Mouse (Mus musculus): Measurements from ENCODE around the gene Hhipl1.

The Hhipl1 gene

GRCm38 (mm10) chr12:108313244-108313772 is 7.2 kb downstream of the Hhipl1 start:
- no peak for DNase-seq

DNA sequence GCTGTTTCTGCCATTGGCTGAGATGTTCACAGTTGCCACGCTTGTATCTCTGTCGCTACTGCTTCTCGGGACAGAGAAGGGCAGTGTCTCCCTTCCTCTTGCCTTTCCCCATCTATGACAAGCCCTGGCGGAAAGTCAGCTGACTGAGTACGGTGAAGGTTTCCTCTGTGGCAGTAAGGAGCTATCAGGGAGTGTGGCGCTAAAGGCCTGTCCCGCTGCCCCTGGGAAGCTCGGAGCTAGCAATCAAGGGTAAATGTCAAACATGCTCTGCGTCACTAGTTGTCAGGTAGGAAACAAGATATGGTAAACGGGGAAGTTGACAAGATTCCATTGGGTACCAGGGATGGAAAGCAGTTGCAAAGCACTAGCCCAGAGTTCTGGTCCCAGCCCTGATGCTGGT is 9.7 kb downstream of the Hhipl1 start:
- DNase-seq, result no peak

DNA sequence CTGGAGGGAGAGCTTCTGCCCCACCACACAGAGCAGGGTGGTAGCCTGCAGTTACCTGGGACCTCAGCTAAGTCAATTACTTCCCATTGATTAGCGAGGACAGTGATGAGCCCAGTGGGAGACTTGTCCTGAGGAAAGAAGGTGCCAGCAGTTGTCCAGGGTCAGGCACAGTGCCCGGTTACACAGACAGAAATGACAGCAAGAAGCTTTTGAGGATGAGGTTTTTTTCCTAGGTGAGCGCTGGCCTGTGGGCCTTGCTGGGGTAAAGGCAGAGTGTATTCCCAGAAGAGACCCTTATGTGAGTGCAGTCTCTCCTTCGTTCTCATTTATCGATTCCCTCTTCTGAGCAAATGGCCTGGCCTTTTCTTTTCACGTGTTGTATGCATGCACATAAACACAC is 10.6 kb downstream of the Hhipl1 start:
- DNase-seq, result no peak

DNA sequence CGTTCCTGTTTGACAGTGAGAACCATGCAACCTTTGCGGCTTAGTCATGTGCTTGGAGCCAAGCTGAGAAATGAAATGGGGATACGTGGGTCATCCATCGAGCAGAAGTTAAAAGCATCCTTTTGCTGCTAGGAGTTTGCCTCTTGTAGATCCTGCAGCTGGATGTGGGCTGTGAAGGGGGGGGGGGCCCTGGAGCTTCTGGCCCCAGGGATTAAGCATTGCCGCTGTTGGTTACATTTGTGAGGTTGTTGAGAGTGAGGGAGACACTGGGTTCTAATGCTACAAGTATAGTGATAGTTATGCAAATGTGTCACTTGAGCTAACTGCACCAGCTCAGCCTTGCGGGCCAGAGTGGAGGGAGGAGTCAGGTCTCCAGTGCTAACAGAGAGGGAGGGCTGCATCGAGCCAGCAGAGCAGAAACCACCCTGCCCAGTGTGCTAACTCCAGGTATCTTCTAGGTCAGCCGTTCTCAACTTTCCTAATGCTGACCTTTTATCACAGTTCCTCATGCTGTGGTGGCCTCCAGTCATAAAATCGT is 11.2 kb downstream of the Hhipl1 start:
- DNase-seq, result no peak

GRCm38 (mm10) chr12:108317826-108318430 is 11.9 kb downstream of the Hhipl1 start:
- DNase-seq, result no peak

DNA sequence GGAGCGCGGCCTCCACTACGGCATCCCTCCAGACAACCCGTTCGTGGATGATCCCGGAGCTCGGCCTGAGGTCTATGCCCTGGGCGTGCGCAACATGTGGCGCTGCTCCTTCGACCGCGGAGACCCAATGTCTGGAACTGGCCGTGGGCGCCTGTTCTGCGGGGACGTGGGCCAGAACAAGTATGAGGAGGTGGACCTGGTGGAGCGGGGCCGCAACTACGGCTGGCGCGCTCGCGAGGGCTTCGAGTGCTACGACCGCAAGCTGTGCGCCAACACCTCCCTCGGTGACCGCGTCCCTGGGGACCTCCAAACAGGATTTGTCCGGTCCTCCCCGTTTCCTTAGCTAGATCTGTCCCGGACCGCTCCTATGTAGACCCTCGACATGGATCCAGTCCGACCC is 12.4 kb downstream of the Hhipl1 start:
- DNase-seq, result no peak

DNA sequence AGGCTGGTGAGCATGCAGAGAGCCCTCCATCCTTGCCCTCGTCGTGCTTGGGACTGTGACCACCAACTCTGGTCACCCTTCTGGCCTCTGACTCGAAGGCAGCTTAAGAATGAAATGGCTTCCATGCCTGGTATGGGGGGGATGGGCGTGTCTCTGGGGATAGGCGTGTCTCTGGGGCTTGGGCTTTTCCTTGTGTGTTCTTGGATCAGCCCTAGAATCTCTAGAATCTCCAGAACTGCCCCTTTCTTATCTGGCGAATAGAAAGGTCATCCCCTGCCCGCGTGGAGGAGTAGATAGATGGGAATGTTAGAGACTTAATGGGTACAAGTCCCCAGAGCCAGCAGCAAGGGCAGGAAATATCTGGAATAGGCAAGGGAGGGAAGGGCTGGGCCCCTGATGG is 14.0 kb downstream of the Hhipl1 start:
- DNase-seq, result no peak

GRCm38 (mm10) chr12:108326401-108326800 is 20.3 kb downstream of the Hhipl1 start:
- DNase-seq, result no peak

- DNase-seq, result peak; percentile 57
These were observed 21.9 kb downstream of the Hhipl1 start for GRCm38 (mm10) chr12:108327889-108328491.

GRCm38 (mm10) chr12:108333056-108333455 is 27.0 kb downstream of the Hhipl1 start:
- DNase-seq, result peak; percentile 94

- DNase-seq, result peak; percentile 35
These were observed 27.4 kb downstream of the Hhipl1 start for GRCm38 (mm10) chr12:108333481-108333882.

DNA sequence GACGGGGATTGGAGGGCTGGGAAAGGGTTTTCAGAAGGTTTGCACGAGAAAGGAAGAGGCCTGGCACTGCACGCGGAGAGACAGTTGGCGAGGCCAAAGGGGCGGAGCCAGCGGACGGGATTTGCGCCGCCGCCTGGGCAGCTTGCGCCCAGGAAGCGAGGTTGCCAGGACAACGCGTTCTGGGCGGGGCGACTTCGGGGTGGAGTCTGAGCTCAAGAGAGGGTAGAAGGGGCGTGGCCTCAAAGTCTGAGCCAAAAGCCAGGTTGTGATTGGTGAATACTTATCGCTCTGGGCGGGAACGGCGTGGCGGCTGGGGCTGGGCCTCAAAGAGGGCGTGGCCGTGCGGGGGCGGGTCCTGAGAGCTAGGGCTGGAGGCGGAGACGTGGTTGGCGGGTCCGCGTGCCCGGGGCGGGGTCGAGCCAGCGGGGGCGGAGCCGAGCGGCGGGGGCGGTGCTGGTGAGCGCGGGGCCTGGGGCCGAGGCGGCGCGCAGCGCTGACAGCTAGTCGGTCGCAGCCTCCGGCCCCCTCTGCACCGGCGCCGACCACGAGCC is 27.9 kb downstream of the Hhipl1 start, which contains the start of gene Cyp46a1:
Gene Cyp46a1 (plus strand): TSS at position 487 of the 551 bp plus-strand sequence.
- DNase-seq, result peak; percentile 100

- peak; percentile 25 for DNase-seq
These were observed 28.5 kb downstream of the Hhipl1 start for GRCm38 (mm10) chr12:108334529-108334928.

DNA sequence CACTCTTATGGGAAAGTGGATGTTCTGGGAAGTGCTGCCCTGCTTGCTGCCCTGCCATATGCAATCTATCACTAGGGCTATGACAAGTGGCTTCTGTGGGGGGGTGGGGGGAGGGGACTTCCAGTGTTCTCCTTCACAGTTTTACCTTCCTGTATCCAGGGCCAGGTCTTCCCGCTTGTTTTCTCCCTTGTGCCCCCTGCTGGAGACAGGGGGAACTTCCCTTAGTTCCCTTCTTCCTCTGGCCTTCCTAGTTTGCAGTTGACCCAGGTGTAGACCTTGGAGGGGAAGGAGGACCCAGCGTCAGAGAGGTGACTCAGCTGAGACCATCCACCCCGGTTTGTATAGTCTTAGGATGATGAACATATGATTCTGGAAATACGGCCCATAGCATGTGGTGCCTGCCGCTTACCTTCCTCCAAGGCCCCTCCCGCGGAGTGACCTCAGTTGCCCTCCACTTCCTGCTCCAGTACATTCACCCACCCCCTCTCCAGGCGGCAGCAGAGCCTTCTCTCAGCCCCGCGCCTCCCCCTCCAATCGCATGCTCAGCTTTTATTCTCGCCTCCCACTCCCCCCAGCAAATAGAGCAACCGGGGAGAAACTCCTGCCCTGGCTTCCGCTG is 32.6 kb downstream of the Hhipl1 start:
- peak; percentile 57 for DNase-seq

DNA sequence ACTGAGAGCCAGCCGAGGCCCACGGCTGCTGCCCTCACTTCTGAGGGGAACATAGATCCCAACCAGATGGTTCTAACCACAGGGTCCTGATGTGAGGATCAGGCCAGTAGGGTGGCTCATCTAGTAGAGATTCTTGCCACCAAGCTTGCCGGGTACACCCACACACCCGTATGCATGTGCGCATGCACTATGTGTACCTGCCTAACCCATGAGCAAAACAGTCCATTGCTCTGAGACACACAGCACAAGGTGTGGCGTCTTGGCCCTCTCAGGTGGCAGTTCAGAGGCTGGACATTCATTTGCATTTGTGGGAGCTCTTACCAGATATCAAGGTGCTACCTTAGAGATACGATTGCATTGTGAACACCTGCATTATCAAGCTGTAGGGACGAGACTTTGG is 42.1 kb downstream of the Hhipl1 start:
- DNase-seq, result no peak

DNA sequence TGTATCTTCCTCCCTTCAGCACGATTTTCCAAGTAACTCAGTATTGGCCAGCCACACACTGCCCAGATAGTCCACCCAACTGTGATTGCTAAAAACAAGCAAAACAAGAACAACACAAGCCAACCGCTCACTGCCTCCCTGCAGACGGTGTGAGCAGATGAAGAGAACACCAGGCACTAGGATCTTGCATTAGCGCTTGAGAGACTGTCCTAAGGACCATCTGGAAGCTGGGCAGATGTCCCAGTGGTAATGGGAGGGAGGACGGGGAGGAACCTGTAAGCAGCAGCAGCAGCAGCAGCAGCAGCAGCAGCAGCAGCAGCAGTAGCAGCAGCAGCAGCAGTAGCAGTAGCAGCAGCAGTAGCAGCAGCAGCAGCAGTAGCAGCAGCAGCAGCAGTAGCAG is 43.0 kb downstream of the Hhipl1 start:
- DNase-seq, result peak; percentile 51

DNA sequence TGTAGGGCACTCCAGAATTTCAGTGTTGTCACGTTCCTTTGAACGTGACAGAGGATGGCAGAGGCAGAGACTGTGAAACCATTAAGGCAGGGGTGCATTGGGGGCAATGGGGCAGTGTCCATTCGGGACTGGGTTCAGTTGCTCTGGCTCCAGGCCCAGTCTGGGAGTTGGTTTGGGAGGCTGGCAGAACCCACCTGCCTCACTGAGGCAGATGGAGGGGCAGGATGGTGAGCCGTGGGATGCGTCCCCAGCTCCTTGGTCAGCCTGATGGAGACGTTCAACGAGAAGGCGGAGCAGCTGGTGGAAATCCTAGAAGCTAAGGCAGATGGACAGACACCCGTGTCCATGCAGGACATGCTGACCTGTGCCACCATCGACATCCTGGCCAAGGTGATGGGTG is 44.9 kb downstream of the Hhipl1 start:
- DNase-seq, result no peak

GRCm38 (mm10) chr12:108352371-108353136 is 46.5 kb downstream of the Hhipl1 start:
- DNase-seq, result no peak

DNA sequence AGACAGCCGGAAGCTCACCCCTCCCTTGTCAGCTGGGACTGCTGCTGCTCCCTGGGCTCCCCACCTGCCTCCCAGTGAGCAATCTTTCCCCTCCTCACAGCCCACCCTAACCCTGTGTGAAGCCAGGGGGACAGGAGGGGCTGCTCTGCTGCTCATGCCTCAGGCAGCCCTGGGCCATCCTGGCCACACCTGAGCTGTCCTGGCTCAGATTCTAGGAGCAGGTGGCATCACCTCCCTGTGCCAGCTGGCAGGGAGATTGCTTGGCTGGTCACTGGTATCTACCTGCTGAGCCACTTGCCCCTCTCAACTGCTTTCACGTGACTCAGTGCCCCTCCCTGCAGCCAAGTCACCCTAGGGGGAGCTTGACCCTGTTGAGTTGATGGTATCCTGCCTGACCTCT is 48.2 kb downstream of the Hhipl1 start:
- no peak for DNase-seq

GRCm38 (mm10) chr12:108355271-108355670 is 49.2 kb downstream of the Hhipl1 start:
- no peak for DNase-seq

- no peak for DNase-seq
These were observed 49.9 kb downstream of the Hhipl1 start for GRCm38 (mm10) chr12:108355986-108356385.

DNA sequence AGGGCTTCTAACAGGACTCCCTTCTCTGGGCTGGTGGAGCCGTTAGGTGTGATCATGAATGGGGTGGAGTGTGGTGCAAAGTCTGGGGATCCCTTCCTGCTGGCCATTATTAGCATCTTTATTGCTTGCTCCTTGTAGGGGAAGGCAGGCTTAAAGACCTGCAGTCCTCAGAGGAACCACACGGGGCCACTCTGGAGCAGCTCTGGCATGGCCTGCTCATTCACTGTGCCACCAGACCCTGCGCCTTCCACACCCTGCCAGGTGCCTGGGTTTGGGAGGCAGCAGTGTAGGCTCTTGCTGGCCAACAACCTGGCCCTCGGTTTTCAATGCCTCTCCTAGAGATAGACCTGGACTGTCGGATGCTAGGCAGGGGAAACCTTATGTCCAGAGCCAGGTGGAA is 57.7 kb downstream of the Hhipl1 start:
- DNase-seq, result peak; percentile 91

DNA sequence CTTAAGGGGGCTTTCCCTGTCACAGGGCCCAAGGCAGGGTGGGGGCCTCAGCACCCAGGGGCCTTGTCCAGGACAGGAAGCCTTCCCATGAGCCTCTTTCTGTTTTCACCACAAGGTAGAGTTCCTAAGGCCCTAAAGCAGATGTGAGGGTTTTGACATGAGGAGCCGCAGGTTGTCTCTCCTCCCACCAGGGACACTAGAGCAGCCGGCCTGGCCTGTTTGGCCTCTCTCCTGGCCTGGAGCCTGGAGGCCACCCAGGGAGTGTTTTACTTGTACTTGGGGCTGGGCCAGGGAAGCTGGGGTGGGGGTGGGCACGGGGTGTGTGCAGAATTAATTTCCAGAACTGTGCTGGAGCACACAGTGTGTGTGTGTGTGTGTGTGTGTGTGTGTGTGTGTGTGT is 59.3 kb downstream of the Hhipl1 start:
- peak; percentile 89 for DNase-seq
